Mouse (Mus musculus) stomach, embryonic 16.5 days (tissue): ENCODE results near the gene Casp12. TPM values are rescaled to one million over a fixed set of nuclear protein-coding genes. Genes with fewer than 3 reads are reported as not detected.

Experiments
- ATAC-seq: fragments of 200-750 bp; cut with Nextera tagmentation; 2 replicates; pipeline ENCODE4 v1.8.0; 2017; ENCODE audit warnings: moderate number of reproducible peaks, moderate TSS enrichment; ENCODE audit not compliant: insufficient read depth, low FRiP score
- H3K27ac ChIP-seq: fragments of 300-500 bp; sonication (generic); 2 replicates; pipeline ENCODE4 v1.5.1; 2014; ENCODE audit warnings: low read length
- H3K27me3 ChIP-seq: fragments of 300-500 bp; sonication (generic); 2 replicates; pipeline ENCODE4 v1.6.1; 2014; ENCODE audit warnings: low read length, control low read depth, mixed read lengths; ENCODE audit not compliant: control insufficient read depth, insufficient read depth
- H3K36me3 ChIP-seq: fragments of 300-500 bp; sonication (generic); 2 replicates; pipeline ENCODE4 v1.6.1; 2014; ENCODE audit warnings: low read length; ENCODE audit not compliant: control insufficient read depth, insufficient read depth
- H3K4me1 ChIP-seq: fragments of 300-500 bp; sonication (generic); 2 replicates; pipeline ENCODE4 v1.6.1; 2014; ENCODE audit warnings: low read length, control low read depth, mixed read lengths; ENCODE audit not compliant: control insufficient read depth, insufficient read depth
- H3K4me2 ChIP-seq: fragments of 300-500 bp; sonication (generic); 2 replicates; pipeline ENCODE4 v1.6.1; 2014; ENCODE audit warnings: low read depth, low read length, mixed read lengths
- H3K4me3 ChIP-seq: fragments of 300-500 bp; sonication (generic); replicated peaks from 2 replicates; pipeline ENCODE4 v1.5.1; 2014; ENCODE audit warnings: mild to moderate bottlenecking, low read length
- H3K9ac ChIP-seq: fragments of 300-500 bp; sonication (generic); 2 replicates; pipeline ENCODE4 v1.6.1; 2014; ENCODE audit warnings: low read length
- H3K9me3 ChIP-seq: fragments of 300-500 bp; sonication (generic); replicated peaks from 2 replicates; pipeline ENCODE4 v1.6.1; 2016; ENCODE audit warnings: low read length, control low read depth; ENCODE audit not compliant: control insufficient read depth
- WGBS: fragments of 180-500 bp; shearing (Covaris S2); extraction: QIAGEN DNeasy Blood & Tissue Kit; methylation state at CpG from one replicate; pipeline ENCODE4 v1.1.7; 2014; 5-methylcytosine and 5-hydroxymethylcytosine counted together
- polyA plus RNA-seq: library from polyadenylated mRNA; unstranded; fragments of >200 nt; fragmentation: Nextera tagmentation; extraction: Ambion mirVana; gene quantifications from 2 replicates; pipeline ENCODE4 v1.2.1, GENCODE M21; 2015

Gene Casp12
- polyA plus RNA-seq, 1 experiment from 2014 or later: 8.1 TPM

- Histone ChIP-seq H3K4me3 (no peak overlapping the region), H3K9me3 (no peaks in the 10 kb centered on the region), H3K36me3 (no peaks in the 10 kb centered on the region), H3K9ac (no peak overlapping the region), H3K27ac (no peak overlapping the region), H3K4me1 (no peaks in the 10 kb centered on the region), H3K4me2 (no peak overlapping the region), H3K27me3 (no peaks in the 10 kb centered on the region)
- 49% methylated on average over 4 of the region's 4 CpGs for WGBS
- no peak for ATAC-seq
These were observed 67.3 kb downstream of the Casp12 start for GRCm38 (mm10) chr9:5412446-5413111.

DNA sequence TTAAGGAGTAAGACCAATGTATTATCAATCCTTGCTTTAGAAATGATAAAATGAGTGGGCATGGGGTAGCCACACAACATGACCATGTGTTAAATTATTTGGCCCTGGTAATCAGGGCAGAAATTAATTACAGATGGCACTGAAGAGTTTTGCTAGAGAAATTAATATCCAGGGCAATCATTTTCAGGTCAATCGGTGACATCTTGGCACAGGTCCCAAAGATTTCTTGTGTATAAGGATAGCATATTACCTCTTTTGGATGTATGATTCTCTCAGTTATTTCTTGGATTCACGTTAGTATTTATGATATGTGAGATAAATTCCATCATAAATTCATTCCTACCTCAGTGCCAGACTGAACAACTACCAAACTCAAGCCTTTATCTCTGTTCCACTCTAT lies 72.6 kb downstream of the Casp12 start:
- H3K36me3 ChIP-seq: no peaks in the 10 kb centered on the region
- ATAC-seq: no peak
- H3K4me1 ChIP-seq: no peaks in the 10 kb centered on the region
- no peak overlapping the region for H3K27ac ChIP-seq
- H3K4me2 ChIP-seq: no peak overlapping the region
- H3K9me3 ChIP-seq: no peaks in the 10 kb centered on the region
- WGBS: 72% methylated on average over 2 of the region's 2 CpGs
- H3K9ac ChIP-seq: no peak overlapping the region
- no peaks in the 10 kb centered on the region for H3K27me3 ChIP-seq
- H3K4me3 ChIP-seq: no peak overlapping the region

Other genes starting within 250 kb of the Casp12 start
- 1.9 and 2.5 TPM in 2 replicates for gene Casp1, start 46.9 kb upstream of the Casp12 start, polyA plus RNA-seq
- 1.3 and 2.1 TPM in 2 replicates for gene Casp4, start 36.6 kb upstream of the Casp12 start, polyA plus RNA-seq